Mouse (Mus musculus) right cerebral cortex, postnatal 10 days (tissue): ENCODE results near the gene Plin2.
"Not testable (repeated sequence)": the region's sequence is repeated elsewhere in the genome, so short reads cannot be mapped to it uniquely, and the experiment has no call there.

Experiments
- DNase-seq, 2 experiments: peaks; one replicate each; pipeline ENCODE4 v3.0.0; 2021; ENCODE audit warnings: low spot score in 2 of 2

The Plin2 gene

GRCm38 (mm10) chr4:86632556-86632955 is 37.3 kb downstream of the Plin2 start:
- not testable (repeated sequence) for DNase-seq

GRCm38 (mm10) chr4:86631831-86632230 is 38.0 kb downstream of the Plin2 start:
- no peak for DNase-seq

GRCm38 (mm10) chr4:86626496-86626895 is 43.4 kb downstream of the Plin2 start:
- DNase-seq: not testable (repeated sequence)

GRCm38 (mm10) chr4:86625463-86625862 is 44.4 kb downstream of the Plin2 start:
- no peak for DNase-seq

GRCm38 (mm10) chr4:86622532-86622931 is 47.3 kb downstream of the Plin2 start:
- DNase-seq: not testable (repeated sequence)

GRCm38 (mm10) chr4:86622116-86622515 is 47.7 kb downstream of the Plin2 start:
- DNase-seq: no peak

GRCm38 (mm10) chr4:86620506-86620905 is 49.4 kb downstream of the Plin2 start:
- DNase-seq: no peak

- no peak for DNase-seq
Observed at GRCm38 (mm10) chr4:86612289-86612620, 57.6 kb downstream of the Plin2 start.

GRCm38 (mm10) chr4:86611524-86612288 is 58.2 kb downstream of the Plin2 start, which contains the start of gene Haus6:
TSS of gene Haus6 (minus strand) at chr4:86612055.
- peak; percentile 96 to 97 for DNase-seq
